Mouse (Mus musculus): Measurements from ENCODE around the gene Gstm6.

- TF ChIP-seq CTCF (conservative IDR thresholded peaks at IDR 0.05; ENCODE audit: low read length) (no peak; the same call in 1 of the 2 replicates), POU5F1 (IDR thresholded peaks at IDR 0.05; ENCODE audit: borderline replicate concordance, low read length) (no peak), NANOG (IDR thresholded peaks at IDR 0.05; ENCODE audit: borderline replicate concordance, low read length) (no peak)
Measured at GRCm38 (mm10) chr3:107981261-107981660, 37.7 kb upstream of the Gstm6 start.

Measured in E14TG2a.4 (cell line).